Mouse (Mus musculus) MEL (cell line): ENCODE results near the gene Ccr4.

Experiments
- CTCF ChIP-seq, 3 experiments: IDR thresholded peaks in 2 of 3; conservative IDR thresholded peaks in 1 of 3; 2 replicates each; pipeline ENCODE4 v1.5.1; 2011 to 2012; ENCODE audit warnings: low read length in 3 of 3, low read depth in 2 of 3, mild to moderate bottlenecking in 2 of 3, improper control_type of control experiment in 1 of 3, inconsistent platforms in 1 of 3, mixed read lengths in 1 of 3, moderate library complexity in 1 of 3; ENCODE audit not compliant: control insufficient read depth in 1 of 3, insufficient read depth in 1 of 3, poor library complexity in 1 of 3, severe bottlenecking in 1 of 3
- GABPA ChIP-seq: IDR thresholded peaks from 2 replicates; pipeline ENCODE4 v1.6.1; 2012; ENCODE audit warnings: low read depth, mild to moderate bottlenecking, inconsistent platforms, low read length, improper control_type of control experiment, moderate library complexity
- GATA1 ChIP-seq: IDR thresholded peaks from 2 replicates; pipeline ENCODE4 v1.6.1; 2011; ENCODE audit warnings: low read depth, low read length, improper control_type of control experiment
- TBP ChIP-seq: IDR thresholded peaks from 2 replicates; pipeline ENCODE4 v1.8.0; 2011; ENCODE audit warnings: low read depth, low read length, improper control_type of control experiment

GRCm38 (mm10) chr9:114512831-114513230 lies 8.1 kb upstream of the Ccr4 start:
- TF ChIP-seq TBP (no peak), CTCF (IDR thresholded peaks at IDR 0.05 in 2 of 3, conservative IDR thresholded peaks at IDR 0.05 in 1 of 3; ENCODE audit: control insufficient read depth in 1 of 3, insufficient read depth in 1 of 3, low read depth in 2 of 3, low read length in 3 of 3, poor library complexity in 1 of 3, severe bottlenecking in 1 of 3) (no peak), GATA1 (no peak), GABPA (no peak)
